Mouse (Mus musculus) common myeloid progenitor, adult 5-6 weeks (primary cell): ENCODE results near the gene Tex35. TPM values are rescaled to one million over a fixed set of nuclear protein-coding genes. Genes with fewer than 3 reads are reported as not detected.

Experiments
- ATAC-seq: replicated peaks from 2 replicates; pipeline ENCODE4 v1.8.0; 2016; ENCODE audit warnings: low read depth, mild to moderate bottlenecking, moderate TSS enrichment, inconsistent platforms; ENCODE audit not compliant: poor library complexity, severe bottlenecking
- total RNA-seq: library from RNA; stranded (forward); fragments of 200-1000, 187-1606 nt; gene quantifications from 2 replicates; pipeline ENCODE4 v1.2.3, GENCODE M21; 2017

The Tex35 gene
- total RNA-seq, 1 experiment from 2014 or later: not detected

DNA sequence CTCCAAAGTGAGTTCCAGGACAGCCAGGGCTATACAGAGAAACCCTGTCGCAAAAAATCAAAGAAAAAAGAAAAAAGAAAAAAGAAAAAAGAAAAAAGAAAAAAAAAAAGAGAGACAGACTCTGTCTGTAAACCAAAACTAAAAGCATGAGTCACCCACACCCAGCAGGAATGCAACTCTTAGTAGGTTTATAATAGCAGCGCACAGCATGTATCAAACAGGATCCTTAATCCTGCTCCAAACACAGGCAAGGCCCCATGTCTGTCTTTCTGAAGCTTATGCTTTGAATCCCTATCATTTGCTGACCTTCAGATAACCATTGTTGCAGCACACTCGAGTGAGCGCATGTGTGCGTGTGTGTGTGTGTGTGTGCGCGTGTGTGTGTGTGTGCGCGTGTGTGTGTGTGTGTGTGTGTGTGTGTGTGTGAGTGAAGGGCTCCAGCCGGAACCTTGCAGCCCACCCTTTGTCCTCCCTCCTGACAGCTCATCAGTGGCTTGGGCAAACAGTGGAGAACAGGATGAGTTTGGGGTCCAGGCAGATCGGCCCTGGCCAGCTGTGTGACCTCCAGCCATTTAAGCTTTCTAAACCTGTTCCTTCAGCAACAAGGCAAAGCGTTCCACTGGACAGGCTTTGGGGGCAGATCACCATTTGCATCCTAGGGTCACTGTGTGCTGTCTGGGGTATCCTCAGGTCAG lies 47.9 kb downstream of the Tex35 start:
- ATAC-seq: no peak

DNA sequence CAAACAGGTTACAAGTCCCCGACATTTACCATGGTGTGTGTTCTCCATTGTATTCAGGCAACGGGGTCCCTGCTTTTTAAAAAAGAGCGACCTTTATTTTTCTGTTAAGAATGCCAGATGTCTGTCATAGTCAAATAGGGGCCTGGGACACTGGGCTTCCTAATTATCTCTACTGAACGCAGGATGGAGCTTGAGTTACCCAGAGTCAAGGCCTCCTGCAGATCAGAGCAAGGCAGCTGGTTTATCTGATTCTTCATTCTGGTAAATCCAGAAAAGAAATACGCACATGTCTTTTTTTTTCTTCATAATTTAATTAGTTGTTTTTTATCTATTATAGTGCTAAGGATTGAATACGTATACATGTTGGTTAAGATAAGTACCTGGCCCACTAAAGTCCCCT lies 52.6 kb downstream of the Tex35 start:
- no peak for ATAC-seq

DNA sequence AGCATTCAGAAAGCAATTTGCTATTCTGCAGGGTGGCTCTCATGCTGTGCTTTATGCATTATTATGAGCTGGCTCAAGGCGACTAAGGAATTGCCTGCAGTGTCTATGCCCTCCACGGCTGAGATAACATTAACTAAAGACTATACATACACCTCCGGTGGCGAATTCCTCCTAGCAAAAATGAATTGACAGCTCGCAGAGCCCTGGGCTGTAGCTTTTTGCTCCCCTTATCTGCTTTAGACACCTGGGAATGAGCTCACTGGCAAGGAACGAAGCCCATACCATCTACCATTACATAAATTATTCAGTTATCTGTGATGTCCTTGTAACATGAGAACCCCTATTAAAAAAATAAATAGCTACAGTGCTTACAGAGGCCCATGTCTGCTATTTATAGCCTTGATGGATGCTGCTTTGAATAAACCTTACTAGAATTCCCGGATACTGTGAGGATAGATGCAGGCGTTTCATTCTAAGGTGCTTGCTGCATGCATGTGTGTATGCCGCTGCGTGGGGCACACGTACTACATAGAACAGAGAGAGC lies 53.1 kb downstream of the Tex35 start:
- peak; percentile 78 for ATAC-seq

DNA sequence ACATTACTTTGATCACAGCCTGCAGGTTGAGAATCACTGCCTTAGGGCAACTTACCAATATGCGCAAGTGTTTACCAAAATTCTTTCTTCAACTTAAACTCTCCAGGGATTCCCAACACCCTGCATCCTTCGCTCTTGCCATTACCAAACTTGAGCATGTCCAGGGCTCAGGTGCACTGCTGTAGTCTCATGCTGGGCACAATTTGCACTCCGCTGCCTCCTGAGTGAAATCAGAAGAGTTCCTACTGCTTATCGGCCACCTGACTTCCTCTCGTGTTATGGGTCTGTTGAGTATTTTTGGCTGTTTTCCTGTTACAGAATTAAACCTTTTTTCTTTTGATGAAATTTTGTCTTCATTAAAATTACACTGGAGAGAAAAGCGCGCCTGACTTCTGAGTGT lies 53.8 kb downstream of the Tex35 start:
- no peak; the same call in 1 of the 2 replicates for ATAC-seq

DNA sequence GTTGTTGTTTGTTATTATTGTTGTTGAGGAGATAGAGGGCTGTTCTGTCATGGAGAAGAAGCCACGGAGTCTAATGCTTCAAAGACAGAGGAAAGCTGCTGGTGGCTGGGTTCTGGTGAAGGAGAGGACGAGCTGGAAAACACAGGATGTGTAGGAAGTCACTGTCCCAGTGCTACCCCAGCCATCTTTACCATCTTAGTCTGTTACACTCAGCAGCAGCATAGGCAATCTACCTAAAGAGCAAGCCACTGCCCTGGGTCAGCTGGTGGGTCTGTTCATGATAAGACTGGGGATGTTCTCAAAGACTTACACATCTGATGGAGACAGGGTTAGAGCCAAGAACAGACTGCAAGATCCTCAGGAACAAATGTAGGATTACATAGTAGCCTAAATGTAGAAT lies 58.6 kb downstream of the Tex35 start:
- ATAC-seq: no peak

Other genes with a start within 250 kb of the Tex35 start
- gene Ralgps2, start 169.1 kb downstream of the Tex35 start, total RNA-seq: 35.6 and 36.2 TPM in 2 replicates